Mouse (Mus musculus): Measurements from ENCODE around the gene Derl3. TPM values are rescaled to one million over a fixed set of nuclear protein-coding genes. Genes with fewer than 3 reads are reported as not detected.

Gene Derl3
- polyA plus RNA-seq, 1 experiment from 2014 or later, result 1.2 TPM

DNA sequence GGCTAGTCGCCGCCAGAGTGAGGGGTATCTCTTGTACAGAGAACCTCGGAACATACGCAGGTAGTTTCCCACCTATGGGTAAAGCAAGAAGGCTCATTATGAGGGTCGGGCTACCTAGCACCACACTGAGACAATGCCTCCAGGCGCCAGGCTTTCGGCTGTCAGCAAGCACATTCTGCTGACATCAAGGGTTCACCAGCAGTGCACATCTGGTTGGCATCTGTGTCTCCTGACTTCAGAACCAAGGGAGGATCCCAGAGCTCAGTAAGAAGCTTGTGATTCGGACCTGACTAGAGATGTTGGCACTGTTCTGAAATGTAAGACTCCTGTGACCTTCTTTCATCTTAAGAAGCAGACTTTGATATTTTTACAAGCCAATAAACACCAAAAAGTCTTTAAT, 23.6 kb downstream of the Derl3 start:
- 84% methylated on average over 8 of the region's 8 CpGs for WGBS
- TF ChIP-seq CTCF (IDR thresholded peaks at IDR 0.05), result no peak
- TF ChIP-seq EP300 (IDR thresholded peaks at IDR 0.05), result no peak
- Histone ChIP-seq H3K4me3 (ENCODE audit: low read depth, low read length) (no peak overlapping the region), H3K27me3 (replicated peaks; ENCODE audit: insufficient read depth, low read length) (no peaks in the 10 kb centered on the region), H3K4me2 (replicated peaks; ENCODE audit: low read depth, low read length) (no peak overlapping the region), H3K9ac (replicated peaks; ENCODE audit: low read depth) (no peak overlapping the region), H3K27ac (ENCODE audit: low read length) (no peak overlapping the region), H3K36me3 (ENCODE audit: insufficient read depth, low read length) (no peaks in the 10 kb centered on the region), H3K4me1 (ENCODE audit: insufficient read depth, low read depth, low read length) (peaks cover 18% of the 10 kb centered on the region; the same call in 1 of the 2 replicates), H3K9me3 (ENCODE audit: low read length) (no peaks in the 10 kb centered on the region)
- no peak for DNase-seq (ENCODE audit: low spot score)
- ATAC-seq, result no peak

DNA sequence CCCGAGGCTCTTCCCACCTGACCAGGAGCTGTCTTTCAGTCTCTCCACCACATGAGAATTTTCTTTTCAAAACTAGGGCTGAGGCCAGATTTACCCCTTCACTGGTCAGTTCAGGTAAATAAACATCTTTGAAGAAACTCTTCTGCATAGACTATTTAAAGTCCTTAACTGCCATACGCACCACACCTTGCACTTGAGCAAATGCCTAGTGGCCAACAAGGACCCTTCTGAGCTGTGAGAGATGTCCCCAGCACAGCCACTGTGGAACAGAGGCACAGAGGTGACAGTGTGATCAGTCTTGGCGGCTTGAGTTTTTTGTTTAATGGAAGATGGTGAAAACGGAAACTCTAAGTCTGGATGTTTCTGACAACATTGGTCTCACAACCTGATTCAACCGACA, 25.8 kb downstream of the Derl3 start:
- ATAC-seq (peak; percentile 55), DNase-seq (ENCODE audit: low spot score) (peak; percentile 78)
- Histone ChIP-seq H3K36me3 (ENCODE audit: insufficient read depth, low read length) (no peaks in the 10 kb centered on the region), H3K4me2 (replicated peaks; ENCODE audit: low read depth, low read length) (no peak overlapping the region), H3K27me3 (replicated peaks; ENCODE audit: insufficient read depth, low read length) (no peaks in the 10 kb centered on the region), H3K27ac (ENCODE audit: low read length) (peak overlapping the region; percentile 43), H3K9ac (replicated peaks; ENCODE audit: low read depth) (no peak overlapping the region), H3K4me3 (ENCODE audit: low read depth, low read length) (no peak overlapping the region), H3K4me1 (ENCODE audit: insufficient read depth, low read depth, low read length) (peaks cover 21% of the 10 kb centered on the region; the same call in 1 of the 2 replicates), H3K9me3 (ENCODE audit: low read length) (no peaks in the 10 kb centered on the region)
- peak; percentile 85 for TF ChIP-seq EP300 (IDR thresholded peaks at IDR 0.05)
- no peak for TF ChIP-seq CTCF (IDR thresholded peaks at IDR 0.05)
- WGBS, result 44% methylated on average over 5 of the region's 5 CpGs

- Histone ChIP-seq H3K4me1 (ENCODE audit: insufficient read depth, low read depth, low read length) (peaks cover 21% of the 10 kb centered on the region; the same call in 1 of the 2 replicates), H3K4me2 (replicated peaks; ENCODE audit: low read depth, low read length) (peak within 1 kb of the TSS; percentile 86), H3K27me3 (replicated peaks; ENCODE audit: insufficient read depth, low read length) (no peaks in the 10 kb centered on the region), H3K9ac (replicated peaks; ENCODE audit: low read depth) (peak within 1 kb of the TSS; percentile 76), H3K4me3 (ENCODE audit: low read depth, low read length) (peak within 1 kb of the TSS; percentile 98), H3K27ac (ENCODE audit: low read length) (peak within 1 kb of the TSS; percentile 94), H3K36me3 (ENCODE audit: insufficient read depth, low read length) (no peaks in the 10 kb centered on the region), H3K9me3 (ENCODE audit: low read length) (no peaks in the 10 kb centered on the region)
- under 1% methylated on average over 69 of the region's 76 CpGs for WGBS
- ATAC-seq (peak; percentile 91), DNase-seq (ENCODE audit: low spot score) (peak; percentile 99)
- no peak for TF ChIP-seq CTCF (IDR thresholded peaks at IDR 0.05)
- TF ChIP-seq EP300 (IDR thresholded peaks at IDR 0.05), result no peak
Observed at GRCm38 (mm10) chr10:75921026-75921725, 28.0 kb downstream of the Derl3 start, which contains the start of gene Smarcb1. Gene Smarcb1, minus strand, starts transcription at chr10:75921617.

GRCm38 (mm10) chr10:75921726-75922560, 28.7 kb downstream of the Derl3 start:
- peak overlapping the region; percentile 86 for H3K4me2 ChIP-seq (replicated peaks; ENCODE audit: low read depth, low read length)
- peak overlapping the region; percentile 98 for H3K4me3 ChIP-seq (ENCODE audit: low read depth, low read length)
- H3K9ac ChIP-seq (replicated peaks; ENCODE audit: low read depth), result peak overlapping the region; percentile 76
- WGBS, result 3% methylated on average over 22 of the region's 22 CpGs
- no peaks in the 10 kb centered on the region for H3K36me3 ChIP-seq (ENCODE audit: insufficient read depth, low read length)
- H3K4me1 ChIP-seq (ENCODE audit: insufficient read depth, low read depth, low read length), result peaks cover 21% of the 10 kb centered on the region; the same call in 1 of the 2 replicates
- ATAC-seq (peak; percentile 12; the same call in 1 of the 2 replicates), DNase-seq (ENCODE audit: low spot score) (peak; percentile 60)
- no peaks in the 10 kb centered on the region for H3K27me3 ChIP-seq (replicated peaks; ENCODE audit: insufficient read depth, low read length)
- H3K27ac ChIP-seq (ENCODE audit: low read length), result peak overlapping the region; percentile 94
- no peaks in the 10 kb centered on the region for H3K9me3 ChIP-seq (ENCODE audit: low read length)
- TF ChIP-seq CTCF (IDR thresholded peaks at IDR 0.05) (no peak), EP300 (IDR thresholded peaks at IDR 0.05) (no peak)

DNA sequence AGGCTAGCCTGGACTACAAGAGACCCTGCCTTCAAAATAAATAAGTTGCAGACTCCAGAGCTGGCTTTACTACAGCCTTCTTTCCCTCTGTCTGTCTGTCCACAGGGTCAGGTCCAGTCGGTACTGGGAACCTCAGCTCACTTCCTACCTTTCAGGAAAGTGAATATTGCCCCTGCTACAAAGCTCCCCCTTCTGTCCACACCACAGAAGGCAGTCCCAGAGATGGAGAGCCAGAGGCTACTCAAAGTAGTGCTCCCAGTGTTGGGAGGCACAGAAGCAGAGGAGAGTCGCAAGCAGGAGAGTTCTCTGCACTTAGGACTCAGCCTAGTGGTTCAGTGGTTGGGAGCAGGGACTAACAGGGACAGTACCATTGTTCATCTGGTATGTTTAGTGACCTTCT, 31.1 kb downstream of the Derl3 start:
- no peak for ATAC-seq
- no peak for DNase-seq (ENCODE audit: low spot score)
- Histone ChIP-seq H3K4me2 (replicated peaks; ENCODE audit: low read depth, low read length) (no peak overlapping the region), H3K4me1 (ENCODE audit: insufficient read depth, low read depth, low read length) (peaks cover 12% of the 10 kb centered on the region; the same call in 1 of the 2 replicates), H3K9ac (replicated peaks; ENCODE audit: low read depth) (no peak overlapping the region), H3K4me3 (ENCODE audit: low read depth, low read length) (no peak overlapping the region), H3K27ac (ENCODE audit: low read length) (no peak overlapping the region), H3K27me3 (replicated peaks; ENCODE audit: insufficient read depth, low read length) (no peaks in the 10 kb centered on the region), H3K36me3 (ENCODE audit: insufficient read depth, low read length) (0 out of 2 replicates have a peak, but pooled peaks cover 5% of the 10 kb centered on the region), H3K9me3 (ENCODE audit: low read length) (no peaks in the 10 kb centered on the region)
- no peak for TF ChIP-seq EP300 (IDR thresholded peaks at IDR 0.05)
- peak; percentile 60 for TF ChIP-seq CTCF (IDR thresholded peaks at IDR 0.05)
- 54% methylated on average over 2 of the region's 2 CpGs for WGBS

DNA sequence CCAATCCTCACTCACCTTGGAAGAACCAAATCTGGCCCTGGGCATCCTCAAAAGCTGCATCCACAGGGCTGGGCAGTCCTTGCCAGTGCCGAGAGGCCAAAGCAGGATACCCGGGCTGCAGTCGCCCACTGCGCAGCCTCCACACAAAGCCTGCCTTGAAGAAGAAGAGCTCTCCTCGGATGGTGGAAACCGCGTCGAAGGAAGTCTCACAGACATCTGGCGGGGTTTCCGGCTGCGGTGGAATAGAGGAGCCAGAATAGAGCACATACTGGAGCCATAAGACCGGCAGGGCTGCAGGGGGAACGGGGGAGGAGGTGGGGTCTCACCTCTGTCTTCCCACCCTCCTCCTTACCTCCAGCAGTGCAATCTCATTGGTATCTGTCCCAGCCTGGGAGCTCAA, 33.2 kb downstream of the Derl3 start:
- WGBS, result 66% methylated on average over 13 of the region's 13 CpGs
- no peak overlapping the region for H3K4me2 ChIP-seq (replicated peaks; ENCODE audit: low read depth, low read length)
- ATAC-seq, result no peak

More for the DNA sequence above, 33.2 kb downstream of the Derl3 start:
- H3K27ac ChIP-seq (ENCODE audit: low read length), result no peak overlapping the region
- no peak for TF ChIP-seq EP300 (IDR thresholded peaks at IDR 0.05)
- H3K4me3 ChIP-seq (ENCODE audit: low read depth, low read length), result no peak overlapping the region
- no peaks in the 10 kb centered on the region for H3K9me3 ChIP-seq (ENCODE audit: low read length)
- no peak for DNase-seq (ENCODE audit: low spot score)
- 0 out of 2 replicates have a peak, but pooled peaks cover under 1% of the 10 kb centered on the region for H3K27me3 ChIP-seq (replicated peaks; ENCODE audit: insufficient read depth, low read length)
- 0 out of 2 replicates have a peak, but pooled peaks cover 5% of the 10 kb centered on the region for H3K36me3 ChIP-seq (ENCODE audit: insufficient read depth, low read length)
- H3K9ac ChIP-seq (replicated peaks; ENCODE audit: low read depth), result no peak overlapping the region
- peaks cover 5% of the 10 kb centered on the region; the same call in 1 of the 2 replicates for H3K4me1 ChIP-seq (ENCODE audit: insufficient read depth, low read depth, low read length)

All from lung, postnatal 0 days (tissue).